Mouse (Mus musculus) right cerebral cortex, adult 18-20 months (tissue): ENCODE measurements at regions not wholly inside any gene's neighbourhood (a gene's known extent, or its start where the extent isn't known, plus 50 kb on each side); places are given as distances from the start of the nearest gene placed in this dataset.
"Not testable (repeated sequence)": the region's sequence is repeated elsewhere in the genome, so short reads cannot be mapped to it uniquely, and the experiment has no call there.

Experiments
- DNase-seq: peaks from one replicate; pipeline ENCODE4 v3.0.0; 2022; ENCODE audit warnings: mixed read lengths

DNA sequence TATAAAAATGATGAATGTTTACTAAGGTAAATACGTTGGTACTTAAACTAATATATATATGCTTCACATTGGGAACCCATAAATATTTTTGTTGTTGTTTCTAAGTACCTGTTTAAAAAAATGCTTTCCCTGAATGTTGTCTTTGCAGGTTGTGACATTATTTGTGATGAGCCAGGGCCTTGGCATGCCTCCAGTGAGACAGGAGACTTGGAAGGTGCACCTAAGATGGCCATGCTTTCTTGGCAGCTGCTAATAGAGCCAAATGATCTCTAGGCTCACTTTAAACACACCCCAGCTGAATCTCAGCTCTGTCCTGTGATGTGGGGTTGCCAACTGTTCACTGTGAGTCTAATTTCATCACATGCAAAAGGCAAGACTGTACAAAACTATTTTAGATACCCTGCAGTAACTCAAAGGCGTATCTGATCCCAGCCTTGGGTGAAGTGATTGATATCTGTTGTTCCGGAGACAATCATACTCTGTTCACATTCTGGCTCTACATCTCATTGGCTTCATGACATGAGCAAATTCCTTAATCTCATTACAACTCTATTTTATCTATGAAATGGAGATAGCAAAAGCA, 197.8 kb upstream of the P2ry1 start:
- DNase-seq = no peak

DNA sequence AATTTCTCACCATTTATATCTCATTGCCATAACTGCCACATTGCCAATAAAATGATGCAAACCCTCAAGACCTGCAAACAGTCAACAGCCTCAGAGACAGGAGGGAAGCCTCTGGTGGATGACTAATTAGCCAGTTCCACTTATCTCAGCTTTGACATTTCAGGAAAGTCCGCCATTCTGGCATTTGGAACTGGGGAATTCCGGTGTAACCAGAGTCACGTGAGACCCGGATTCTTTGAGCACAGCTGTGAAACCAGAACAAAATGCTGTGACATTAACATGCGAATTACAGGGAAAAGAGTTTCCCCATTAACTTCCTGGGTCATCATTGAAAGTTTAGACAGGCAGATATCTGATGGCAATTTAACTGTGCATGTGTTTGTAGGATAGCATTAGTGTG, 190.7 kb upstream of the P2ry1 start:
- no peak for DNase-seq

DNA sequence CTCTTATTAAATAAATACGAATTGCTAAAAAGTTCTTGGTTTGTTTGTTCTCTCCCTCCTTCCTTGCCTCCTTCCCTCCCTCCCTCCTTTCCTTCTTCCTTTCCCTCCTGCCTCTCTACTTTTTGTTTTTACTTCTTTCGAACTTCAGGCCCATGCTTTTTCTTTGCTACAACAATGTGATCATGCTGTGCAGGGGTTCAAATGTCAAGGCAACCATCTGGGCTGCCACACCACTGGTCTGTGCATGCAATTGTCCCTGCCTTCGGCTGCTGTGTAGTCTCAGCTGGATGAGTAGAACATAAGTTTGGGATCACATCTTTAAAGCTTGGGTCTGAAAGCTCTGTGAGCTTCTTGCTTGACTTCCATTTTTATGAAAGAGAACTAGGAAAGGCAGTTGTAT, 189.1 kb upstream of the P2ry1 start:
- DNase-seq = no peak

DNA sequence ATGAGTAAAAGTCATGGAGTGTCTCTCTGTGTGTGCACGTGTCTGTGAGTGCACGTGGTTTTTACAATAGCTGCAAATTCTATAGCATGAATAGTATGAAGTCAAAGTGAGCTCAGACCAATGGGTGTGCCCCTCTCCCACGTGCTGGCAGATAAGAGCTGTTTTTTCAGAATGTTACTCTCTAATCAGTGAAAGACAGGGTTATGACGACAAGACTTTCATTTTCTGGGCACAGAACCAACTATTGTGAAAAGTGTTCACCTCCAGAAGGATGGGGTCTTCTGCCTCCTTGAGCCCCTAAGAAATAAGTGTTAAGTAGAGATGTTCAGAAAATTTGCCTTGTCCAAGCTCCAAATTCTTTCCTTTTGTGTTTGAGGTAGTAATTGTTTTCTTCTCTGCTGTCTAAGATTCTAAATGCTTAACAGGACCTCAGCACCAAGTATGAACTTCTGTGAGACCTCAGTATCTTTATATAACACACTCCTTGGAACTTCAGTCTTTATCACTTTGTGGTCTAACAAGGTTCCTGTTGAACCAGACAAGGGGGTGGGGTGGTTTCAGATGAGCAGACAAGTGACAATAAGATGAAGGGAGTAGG, 182.8 kb upstream of the P2ry1 start:
- DNase-seq = no peak

DNA sequence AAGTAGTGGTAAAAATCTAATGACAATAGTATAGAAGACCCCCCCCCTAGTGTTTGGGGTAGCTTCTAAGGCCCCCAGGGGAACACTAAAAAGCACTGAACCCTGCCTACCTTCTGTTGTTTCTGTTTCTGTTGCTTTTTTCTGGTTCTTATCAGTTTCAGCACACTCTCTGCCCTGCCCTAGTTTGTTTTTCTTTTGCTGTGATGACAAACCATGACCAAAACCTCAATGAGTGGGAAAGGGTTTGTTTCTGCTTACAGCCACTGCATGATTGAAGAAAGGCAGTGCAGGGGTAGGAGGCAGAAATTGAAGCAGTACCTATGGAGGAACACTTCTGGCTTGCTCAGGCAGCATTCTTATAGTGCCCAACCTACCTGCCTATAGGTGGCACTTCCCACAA, 181.1 kb upstream of the P2ry1 start:
- DNase-seq = no peak

DNA sequence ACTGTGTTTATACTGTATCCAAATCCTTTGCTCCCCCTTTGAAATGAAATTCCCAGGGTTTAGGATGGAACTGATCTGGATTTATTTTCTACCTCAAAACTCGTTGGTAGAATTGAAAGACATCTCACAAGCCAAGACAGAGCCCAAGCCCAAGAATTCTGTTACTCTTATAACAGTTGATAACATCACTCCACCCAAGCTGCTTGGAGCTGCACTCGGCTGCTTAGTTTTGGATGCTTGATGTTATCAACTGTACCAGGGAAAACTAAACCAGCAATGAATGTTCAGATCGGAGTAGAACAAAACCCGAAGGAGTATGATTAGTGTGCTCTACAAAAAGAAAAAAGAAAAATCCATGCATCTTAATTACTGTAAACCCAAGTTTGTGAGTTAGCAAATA, 175.8 kb upstream of the P2ry1 start:
- no peak for DNase-seq

DNA sequence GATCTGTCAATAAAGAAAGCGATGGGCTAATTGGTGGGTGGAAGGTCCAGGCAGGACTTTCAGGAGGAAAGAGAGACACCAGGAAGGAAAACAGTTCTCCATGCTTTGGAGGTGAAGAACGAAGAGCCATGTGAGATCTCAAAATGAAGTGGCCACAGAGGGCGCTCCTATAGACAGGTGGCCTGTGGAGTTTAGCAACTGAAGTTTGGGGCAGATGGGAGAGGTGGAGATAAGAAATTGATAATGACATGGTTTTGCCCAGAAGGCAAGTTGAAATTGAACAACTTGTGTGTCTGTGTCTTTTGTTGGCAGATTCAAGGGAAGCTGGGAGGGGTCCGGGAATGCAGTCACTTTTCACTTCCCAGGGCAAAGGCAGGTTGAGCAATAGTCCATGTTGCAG, 170.2 kb upstream of the P2ry1 start:
- no peak for DNase-seq

DNA sequence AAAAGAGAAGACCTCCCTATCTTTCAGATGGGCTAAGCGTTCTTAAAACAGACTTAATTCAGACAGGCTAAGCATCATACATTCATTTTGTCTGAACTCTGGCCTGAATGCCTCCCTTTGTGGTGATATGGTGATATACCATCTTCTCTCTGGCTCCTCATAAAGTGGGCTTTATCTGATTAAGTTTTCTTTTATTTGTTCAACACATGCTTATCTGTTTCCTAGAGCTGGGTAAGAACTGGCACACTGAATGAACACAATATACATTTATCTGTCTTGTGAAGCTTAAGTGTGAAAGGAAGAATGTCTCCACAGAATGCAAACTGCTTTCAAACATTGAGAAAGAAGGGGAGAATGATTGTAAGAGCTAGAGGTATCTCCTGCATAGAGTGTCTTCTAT, 160.7 kb upstream of the P2ry1 start:
- DNase-seq = no peak

DNA sequence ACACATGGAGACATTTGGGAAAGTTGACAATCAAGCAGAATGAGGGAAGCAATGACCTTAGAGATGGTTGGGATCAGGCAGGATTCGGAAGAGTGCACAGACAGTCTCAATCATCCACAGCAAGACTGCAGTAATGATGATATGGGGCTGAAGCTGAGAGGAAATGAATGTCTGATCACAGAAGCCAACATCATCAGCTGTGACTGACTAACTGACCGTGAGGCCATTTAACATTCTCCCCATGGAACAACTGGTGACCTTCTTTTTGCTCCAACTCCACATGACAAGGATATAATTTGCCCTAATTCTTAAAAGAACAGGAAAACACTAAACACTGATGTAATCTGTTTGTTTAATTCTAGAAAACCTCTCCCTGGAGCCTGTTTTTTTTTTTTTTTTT, 157.3 kb upstream of the P2ry1 start:
- DNase-seq = no peak

DNA sequence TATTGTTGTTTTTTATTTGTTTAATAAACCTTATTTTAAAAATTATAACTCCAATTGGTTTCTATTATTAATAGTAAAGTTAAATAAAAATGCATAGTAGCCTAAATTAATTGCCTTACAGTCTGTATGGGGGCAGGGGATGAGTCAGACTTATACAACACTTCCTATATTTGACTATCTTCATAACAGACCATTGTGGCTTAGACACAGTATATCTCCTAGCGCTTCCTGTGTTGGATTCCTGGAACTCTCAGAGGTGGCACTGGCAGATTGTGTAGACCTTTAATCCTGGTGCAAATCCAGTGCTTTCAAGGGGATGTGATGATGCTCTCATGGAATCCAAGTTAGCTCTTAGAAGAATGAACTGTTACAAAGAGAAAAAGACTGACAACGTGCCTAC, 154.2 kb upstream of the P2ry1 start:
- no peak for DNase-seq

DNA sequence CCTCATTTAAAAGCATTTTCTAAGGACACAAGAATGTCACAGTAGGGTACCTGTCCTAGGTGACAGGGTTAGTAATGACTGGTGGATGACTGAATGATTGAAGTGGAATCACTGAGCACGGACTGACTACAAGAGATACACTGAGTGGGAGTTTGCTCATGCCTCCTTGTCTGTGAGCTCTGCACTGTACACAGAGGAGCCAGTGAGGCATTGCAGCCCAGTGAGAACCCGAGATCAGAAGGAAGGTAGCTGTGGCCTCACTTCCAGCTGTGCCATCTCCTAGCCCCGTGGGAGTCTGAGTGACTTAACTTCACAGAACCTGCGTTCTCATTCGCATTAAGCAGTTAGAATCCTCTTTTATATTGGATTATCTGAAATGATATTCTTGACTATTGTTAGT, 148.8 kb upstream of the P2ry1 start:
- no peak for DNase-seq

DNA sequence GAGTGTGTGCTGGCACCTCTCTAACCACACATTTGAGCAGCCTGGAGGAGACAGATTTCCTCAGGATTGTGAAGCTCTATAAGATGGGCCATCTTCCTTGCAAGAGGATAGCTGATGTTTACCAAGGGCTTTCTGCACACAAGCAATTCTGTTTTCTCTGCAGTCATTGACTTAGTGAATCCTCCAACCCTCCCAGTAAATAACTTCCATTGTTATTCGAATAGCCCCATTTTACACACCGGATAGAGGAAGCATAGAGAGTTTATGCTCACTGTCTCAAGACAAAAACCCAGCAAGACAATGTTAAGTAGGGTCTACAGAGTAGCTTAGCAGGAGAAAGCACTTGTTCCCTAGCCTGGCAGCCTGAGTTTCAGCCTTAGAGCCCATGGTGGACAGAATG, 146.9 kb upstream of the P2ry1 start:
- DNase-seq = no peak

DNA sequence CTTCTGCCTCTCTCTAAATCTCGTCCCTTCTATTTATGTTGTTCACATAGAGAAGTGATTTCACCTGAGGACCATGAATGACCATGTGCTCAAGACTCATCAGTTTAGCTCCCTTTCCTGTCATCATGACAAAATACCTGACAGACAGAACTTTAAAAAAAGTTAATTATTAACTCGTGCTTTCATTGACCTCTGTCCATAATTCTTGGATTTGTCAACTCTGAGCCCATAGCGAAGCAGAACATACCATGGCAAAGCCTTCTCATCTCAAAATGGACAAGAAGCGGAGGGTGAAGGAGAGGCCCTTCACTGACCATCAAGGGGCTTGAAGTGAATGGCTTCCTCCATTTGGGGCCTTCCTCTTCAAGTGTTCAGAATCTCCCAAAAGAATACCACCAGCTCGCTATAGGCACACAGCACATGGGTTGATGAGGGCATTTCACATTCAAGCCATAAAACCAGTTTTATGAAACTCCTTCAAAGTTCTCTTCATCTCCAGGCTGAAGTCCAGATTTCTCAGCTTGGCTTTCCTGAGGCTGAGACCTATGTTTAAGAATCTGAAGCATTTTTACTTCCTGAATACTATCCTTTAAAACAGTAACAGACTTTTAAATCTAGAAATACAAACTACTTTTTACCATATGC, 144.0 kb upstream of the P2ry1 start:
- no peak for DNase-seq

DNA sequence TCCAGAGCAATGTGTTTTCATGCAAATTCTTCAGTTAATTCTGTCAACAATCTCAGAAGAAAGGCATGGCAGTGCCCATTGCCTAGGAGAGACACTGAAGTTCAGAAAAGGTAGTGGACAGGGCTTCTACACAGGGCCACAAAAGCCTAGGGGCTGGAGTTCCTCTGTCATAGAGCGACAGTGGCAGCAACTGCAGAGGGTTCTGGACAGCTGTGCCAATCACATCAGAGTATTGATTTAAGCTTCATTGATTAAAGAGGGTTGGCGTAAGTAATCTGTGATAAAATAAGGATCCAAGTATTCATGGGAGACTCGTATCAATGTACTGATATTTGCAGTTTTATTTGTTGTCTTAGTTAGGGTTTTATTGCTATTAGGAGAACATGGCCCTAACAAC, 143.5 kb upstream of the P2ry1 start:
- DNase-seq = no peak

DNA sequence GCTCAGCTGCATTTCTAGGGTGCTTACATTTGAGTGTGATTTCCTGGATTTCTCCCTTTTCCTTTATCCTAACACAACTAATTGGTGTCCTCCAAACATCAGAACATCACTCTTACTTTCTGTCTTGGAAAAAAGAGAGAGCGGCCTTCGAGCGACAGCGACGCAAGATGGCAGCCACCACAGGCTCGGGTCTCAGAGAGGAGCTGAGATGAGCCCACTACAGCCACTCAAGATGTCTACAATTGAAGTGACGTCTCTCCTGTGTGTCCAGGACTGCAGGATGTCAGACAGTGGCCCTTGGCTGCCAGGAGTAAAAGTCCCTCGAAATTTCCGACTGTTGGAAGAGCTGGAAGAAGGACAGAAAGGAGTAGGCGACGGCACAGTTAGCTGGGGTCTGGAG, 125.7 kb upstream of the P2ry1 start:
- DNase-seq = not testable (repeated sequence)

DNA sequence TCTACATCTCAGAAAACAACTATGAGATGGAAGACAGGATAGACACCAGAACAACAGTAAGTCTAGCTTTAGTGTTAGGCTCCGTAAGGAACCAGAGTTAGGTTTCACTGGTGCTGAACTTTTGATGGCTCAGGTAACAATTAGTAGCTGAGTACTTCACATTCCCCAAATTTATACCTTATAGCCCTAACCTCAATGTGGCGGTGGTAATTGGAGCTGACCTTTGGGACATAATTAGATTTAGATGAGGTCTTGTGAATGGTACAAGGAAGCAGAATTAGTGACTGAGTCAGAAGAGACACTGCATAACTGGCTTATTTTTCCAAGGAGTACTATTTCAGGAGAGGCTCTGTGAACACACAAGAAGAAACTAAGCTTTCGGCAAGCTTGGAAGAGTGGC, 123.7 kb upstream of the P2ry1 start:
- no peak for DNase-seq

DNA sequence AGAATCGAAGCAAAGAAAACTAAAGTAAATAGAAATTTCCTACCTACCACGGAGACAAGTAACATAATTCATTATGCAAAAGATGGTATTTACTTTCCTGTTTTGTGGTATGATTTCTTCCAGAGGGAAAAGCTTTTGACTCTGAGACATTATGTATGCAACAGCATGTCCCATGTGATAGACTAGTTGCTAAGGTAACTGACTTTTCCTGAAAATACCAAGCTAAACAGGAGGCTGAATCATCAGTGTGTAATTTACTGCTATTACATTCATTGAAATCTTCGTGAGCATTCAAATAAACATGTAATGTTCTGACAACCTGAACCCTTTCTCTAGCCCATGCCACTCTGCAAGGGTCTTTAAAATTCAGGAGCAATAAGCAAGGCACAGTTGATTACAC, 118.6 kb upstream of the P2ry1 start:
- DNase-seq = no peak

DNA sequence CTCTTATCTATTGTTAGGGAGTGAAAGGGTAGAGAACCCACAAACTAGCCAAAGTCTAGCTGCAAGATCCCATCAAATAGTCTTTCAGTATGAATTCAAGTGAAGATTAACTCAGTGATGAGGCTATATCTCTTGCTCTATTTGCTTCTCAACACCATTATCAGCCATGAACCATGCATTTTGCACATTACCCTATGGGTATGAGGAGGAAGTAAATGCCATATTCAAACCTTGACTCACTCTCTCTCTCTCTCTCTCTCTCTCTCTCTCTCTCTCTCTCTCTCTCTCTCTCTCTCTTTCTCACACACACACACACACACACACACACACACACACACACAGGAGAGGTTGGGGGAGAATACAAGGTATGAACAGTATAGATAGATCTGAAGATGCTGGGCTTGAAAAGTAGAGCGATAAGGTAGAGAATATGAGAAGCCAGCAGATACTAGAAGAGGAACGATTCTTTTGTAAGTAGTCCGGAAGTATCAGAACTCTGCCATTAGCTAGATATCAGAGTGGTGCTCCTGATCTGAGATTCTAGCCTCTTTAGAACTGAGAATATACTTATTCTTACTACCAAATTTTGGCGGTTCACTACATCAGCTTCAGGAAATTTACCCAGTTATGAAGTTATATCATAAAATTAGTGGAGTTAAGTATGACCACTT, 113.3 kb upstream of the P2ry1 start:
- DNase-seq = no peak

DNA sequence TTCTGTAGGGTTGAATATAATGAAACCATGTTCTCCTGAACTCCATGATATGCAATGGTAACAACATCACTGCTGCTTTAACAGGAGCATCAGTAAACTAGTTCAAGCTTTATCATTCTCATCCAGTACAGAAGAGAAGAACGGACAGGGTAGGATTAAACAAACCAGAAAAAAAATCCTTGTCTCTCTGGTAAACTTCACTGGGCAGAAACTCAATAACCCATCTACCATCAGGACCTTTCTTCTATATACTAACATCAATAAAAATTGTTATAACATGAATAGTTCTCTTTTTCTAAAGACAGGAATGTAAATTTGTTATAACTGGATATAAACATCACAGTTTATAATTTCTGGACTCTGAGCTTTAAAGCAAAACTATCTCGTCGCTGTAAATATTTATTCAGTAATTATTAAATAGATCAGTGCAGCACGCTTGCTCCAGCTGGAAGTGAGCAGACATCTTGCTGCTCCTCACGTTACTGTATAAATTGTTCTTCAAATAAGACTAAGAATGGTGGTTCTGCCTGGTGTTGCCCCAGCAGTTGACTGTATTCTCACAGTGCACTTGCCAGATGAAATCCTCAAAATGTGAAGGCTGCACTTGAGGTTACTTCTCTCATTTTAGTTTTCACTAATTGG, 104.8 kb upstream of the P2ry1 start:
- no peak for DNase-seq

DNA sequence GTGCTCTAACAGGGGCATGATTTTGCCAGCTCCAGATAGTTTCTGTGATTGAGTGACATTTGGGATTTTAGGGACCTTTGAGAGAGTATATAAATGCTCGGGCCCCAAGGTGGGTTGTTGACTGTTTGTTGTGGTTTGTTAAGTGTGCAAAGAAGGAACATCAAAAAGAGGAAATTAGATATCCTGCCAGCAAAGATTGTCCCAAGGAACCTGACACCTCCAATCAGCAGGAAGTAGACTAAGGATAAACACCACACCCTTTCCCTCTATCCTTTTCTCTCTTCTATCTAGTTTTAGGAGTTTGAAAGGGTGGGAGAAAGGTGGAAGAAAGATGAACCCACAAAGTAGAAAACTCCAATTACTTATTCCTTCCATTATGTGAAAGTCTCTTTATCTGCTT, 103.9 kb upstream of the P2ry1 start:
- no peak for DNase-seq

DNA sequence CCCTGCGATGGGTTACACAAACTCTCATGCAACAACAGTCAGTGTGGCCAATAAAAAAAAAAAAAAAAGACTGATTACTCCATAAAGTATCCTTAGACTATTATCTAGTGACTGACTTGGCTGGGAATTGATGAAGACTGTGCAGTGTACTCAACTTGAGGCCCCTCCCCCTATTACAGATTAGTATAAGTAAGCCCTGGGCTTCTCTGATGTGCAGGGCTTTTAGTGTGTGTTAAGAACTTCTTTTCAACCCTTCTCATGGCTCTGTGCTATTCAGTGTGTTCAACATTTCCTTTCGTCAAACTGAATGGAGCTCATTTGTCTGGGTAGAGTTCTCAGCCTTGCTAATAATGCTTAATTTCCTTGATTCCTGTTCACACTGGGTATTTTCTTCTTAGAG, 101.0 kb upstream of the P2ry1 start:
- no peak for DNase-seq

DNA sequence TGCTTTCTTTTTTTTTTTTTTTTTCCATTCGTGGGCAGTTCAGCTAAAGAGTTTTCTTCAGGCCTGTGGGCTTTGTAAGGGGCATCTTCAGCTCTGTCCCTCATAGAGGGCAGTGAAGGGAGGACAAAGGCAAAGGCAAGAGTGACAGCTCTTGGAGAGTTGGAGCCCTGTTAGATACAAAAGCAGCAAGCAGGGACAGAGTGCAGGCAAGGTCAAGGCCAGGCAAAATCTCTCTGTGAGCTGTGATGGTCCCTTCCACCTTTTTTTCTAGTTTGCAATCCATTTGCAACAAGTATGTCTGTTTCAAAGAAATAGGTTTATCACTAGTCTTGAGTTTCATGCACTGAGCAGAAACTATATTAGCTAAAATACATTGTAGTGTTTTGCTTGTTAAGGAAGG, 86.2 kb upstream of the P2ry1 start:
- no peak for DNase-seq

DNA sequence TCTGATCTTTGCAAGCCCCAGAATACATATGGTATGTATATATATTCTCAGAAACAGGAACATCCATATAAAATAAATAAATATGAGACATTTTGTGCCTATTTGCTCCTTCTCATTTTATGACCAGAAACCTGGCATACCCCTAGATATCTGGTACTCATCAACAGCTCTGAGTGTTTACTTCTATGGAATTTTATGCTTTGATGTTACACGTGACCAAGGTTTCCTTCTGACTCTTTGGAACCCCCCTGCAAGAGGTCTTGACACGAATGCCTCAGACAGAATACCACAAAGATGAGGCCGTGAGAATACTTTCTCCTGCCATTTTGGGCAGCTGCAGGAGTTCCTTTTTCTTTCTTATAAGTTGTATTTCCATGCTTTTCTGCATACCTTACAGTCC, 85.3 kb upstream of the P2ry1 start:
- DNase-seq = no peak

DNA sequence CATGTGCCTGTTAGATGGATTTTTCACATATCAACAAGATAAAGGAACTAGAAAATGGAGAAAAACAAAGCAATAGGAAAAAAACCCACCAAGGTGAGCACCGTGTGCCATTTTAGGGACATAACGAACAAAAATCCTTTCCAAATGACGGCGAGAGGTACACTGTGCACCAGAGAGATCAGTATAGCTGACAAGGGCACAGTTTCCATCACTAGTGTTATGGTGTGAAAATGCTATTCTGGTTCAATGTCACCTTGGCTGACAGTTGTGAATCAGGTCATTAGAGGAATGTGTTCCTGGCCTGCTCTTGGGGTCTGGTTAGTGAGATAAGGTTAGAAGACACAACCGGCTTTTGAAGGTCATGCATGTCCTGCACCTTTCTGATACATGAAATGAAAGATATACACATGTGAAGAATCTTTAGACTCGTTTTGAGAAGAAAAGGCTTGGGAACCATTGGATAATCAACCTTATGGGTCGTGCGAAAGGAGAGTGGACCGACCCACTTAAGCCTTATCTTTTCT, 76.5 kb upstream of the P2ry1 start:
- DNase-seq = no peak
